In the genomic region with DNA sequence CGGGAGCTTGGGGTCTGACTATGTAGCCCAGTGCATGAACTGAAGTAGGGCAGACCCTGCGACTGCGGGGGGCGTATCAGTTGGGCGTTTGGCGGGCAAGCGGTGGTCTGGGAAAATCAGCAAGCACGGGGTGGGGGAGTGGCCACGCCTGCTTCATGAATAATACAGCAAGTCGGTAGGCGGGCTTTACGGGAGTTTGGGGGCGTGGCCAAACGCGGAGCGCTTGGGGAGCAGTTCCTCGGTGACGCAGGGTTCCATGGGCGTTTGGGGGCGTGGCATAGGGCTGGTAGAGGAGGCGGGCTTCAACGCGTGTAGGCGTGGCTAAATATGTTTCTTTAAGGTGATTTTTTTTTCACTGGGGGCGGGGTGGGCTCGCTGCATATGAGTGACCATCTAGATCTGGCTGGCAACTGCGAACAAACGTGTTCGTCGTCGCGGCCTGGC, we compare ENCODE assay signal across 8 mouse cellular contexts. TPM values are rescaled to one million over a fixed set of nuclear protein-coding genes. Genes with fewer than 3 reads are reported as not detected.
DNase-seq lines count a peak whose midpoint lies in the region; ATAC-seq lines count a peak whose summit lies in the region.

No protein-coding gene starts in this region.

- no peaks in the 10 kb centered on the region for H3K27me3 ChIP-seq in heart, embryonic 14.5 days (ENCODE audit: control insufficient read depth, insufficient read depth, low read length)
- H3K27me3 ChIP-seq in liver, embryonic 15.5 days = no peaks in the 10 kb centered on the region
- no peaks in the 10 kb centered on the region for H3K27me3 ChIP-seq in neural tube, embryonic 12.5 days (replicated peaks)

- no peaks in the 10 kb centered on the region for H3K9me3 ChIP-seq in heart, embryonic 14.5 days (ENCODE audit: control insufficient read depth, low read length)
- no peaks in the 10 kb centered on the region for H3K9me3 ChIP-seq in liver, embryonic 15.5 days (replicated peaks)
- H3K9me3 ChIP-seq in neural tube, embryonic 12.5 days = no peaks in the 10 kb centered on the region

- under 1% methylated on average over 32 of the region's 32 CpGs for WGBS in heart, embryonic 14.5 days
- WGBS in liver, embryonic 15.5 days (ENCODE audit: insufficient replicate concordance) = under 1% methylated on average over 32 of the region's 32 CpGs
- under 1% methylated on average over 32 of the region's 32 CpGs for WGBS in neural tube, embryonic 12.5 days

- H3K9ac ChIP-seq in heart, embryonic 14.5 days (ENCODE audit: low read length) = peak overlapping the region; percentile 96
- peak overlapping the region; percentile 94 for H3K9ac ChIP-seq in liver, embryonic 15.5 days
- H3K9ac ChIP-seq in neural tube, embryonic 12.5 days = peak overlapping the region; percentile 45; the same call in 1 of the 2 replicates

- peak overlapping the region; percentile 97 to 100 for H3K27ac ChIP-seq in heart, embryonic 14.5 days (replicated peaks in 1 of 2; ENCODE audit: control insufficient read depth in 1 of 2, insufficient read depth in 1 of 2, low read depth in 2 of 2, low read length in 2 of 2)
- H3K27ac ChIP-seq in liver, embryonic 15.5 days (replicated peaks) = peak overlapping the region; percentile 100
- H3K27ac ChIP-seq in neural tube, embryonic 12.5 days = peak overlapping the region; percentile 81

- peak; percentile 71 for ATAC-seq in CD4-positive, CD25-positive, alpha-beta regulatory T cell, adult 4 months
- ATAC-seq in heart, embryonic 14.5 days (ENCODE audit: insufficient number of reproducible peaks, insufficient read depth, low FRiP score, low read depth) = peak; percentile 74
- peak; percentile 56 for ATAC-seq in liver, embryonic 15.5 days (ENCODE audit: insufficient read depth)
- peak; percentile 80 for ATAC-seq in neural tube, embryonic 12.5 days (ENCODE audit: low FRiP score, low read depth)

- H3K4me3 ChIP-seq in heart, embryonic 14.5 days (ENCODE audit: control insufficient read depth in 1 of 2, insufficient read depth in 1 of 2, low read depth in 1 of 2, low read length in 2 of 2) = peak overlapping the region; percentile 83
- peak overlapping the region; percentile 94 for H3K4me3 ChIP-seq in liver, embryonic 15.5 days (replicated peaks)
- H3K4me3 ChIP-seq in neural tube, embryonic 12.5 days = peak overlapping the region; percentile 73

- peaks cover 15 to 30% of the 10 kb centered on the region in 2 experiments for H3K4me1 ChIP-seq in heart, embryonic 14.5 days (ENCODE audit: control insufficient read depth in 2 of 2, insufficient read depth in 2 of 2, low read length in 2 of 2)
- peaks cover 55% of the 10 kb centered on the region for H3K4me1 ChIP-seq in liver, embryonic 15.5 days (replicated peaks)
- H3K4me1 ChIP-seq in neural tube, embryonic 12.5 days = peaks cover 26% of the 10 kb centered on the region

- peaks cover 35% of the 10 kb centered on the region for H3K36me3 ChIP-seq in heart, embryonic 14.5 days (ENCODE audit: control insufficient read depth, insufficient read depth, low read length)
- H3K36me3 ChIP-seq in liver, embryonic 15.5 days (replicated peaks) = peaks cover 41% of the 10 kb centered on the region
- H3K36me3 ChIP-seq in neural tube, embryonic 12.5 days = peaks cover 37% of the 10 kb centered on the region

- peak; percentile 99 for DNase-seq in c-Kit-negative CD71-positive TER-119-positive erythroid progenitor cells, embryonic 14.5 days (ENCODE audit: low read depth, low spot score)
- peak; percentile 97 for DNase-seq in fibroblast of lung, adult 2 months (ENCODE audit: low read depth)
- DNase-seq in kidney, postnatal 14 days = peak; percentile 100
- peak; percentile 99 for DNase-seq in telencephalon, adult 2 months (ENCODE audit: low read depth, low spot score)

- H3K4me2 ChIP-seq in heart, embryonic 14.5 days (ENCODE audit: low read length) = peak overlapping the region; percentile 98
- peak overlapping the region; percentile 99 for H3K4me2 ChIP-seq in liver, embryonic 15.5 days
- H3K4me2 ChIP-seq in neural tube, embryonic 12.5 days (replicated peaks) = peak overlapping the region; percentile 81

RNA-seq across cellular contexts. Expression of a gene that starts 0.6 kb away (rescaled TPM):
- polyA plus RNA-seq in CD4-positive, CD25-positive, alpha-beta regulatory T cell, adult 4 months (2017; shearing (Covaris generic)) = 10 to 100 TPM; 41.4 to 50.4 TPM
- polyA plus RNA-seq in heart, embryonic 14.5 days (2014; fragmentation: Nextera tagmentation; extraction: Ambion mirVana) = 13.0 and 13.2 TPM in 2 replicates
- polyA plus RNA-seq in liver, embryonic 15.5 days (2015; fragmentation: Nextera tagmentation; extraction: Ambion mirVana) = 11.8 and 14.2 TPM in 2 replicates
- polyA plus RNA-seq in neural tube, embryonic 12.5 days (2016; fragmentation: Nextera tagmentation; extraction: Ambion mirVana) = 17.8 and 19.5 TPM in 2 replicates

RNA-seq across cellular contexts. Expression of a gene that starts 10.9 kb away (rescaled TPM):
- 100 to 1,000 TPM; 146 to 173 TPM for polyA plus RNA-seq in CD4-positive, CD25-positive, alpha-beta regulatory T cell, adult 4 months (2017; shearing (Covaris generic))
- polyA plus RNA-seq in heart, embryonic 14.5 days (2014; fragmentation: Nextera tagmentation; extraction: Ambion mirVana) = 79.3 and 85.7 TPM in 2 replicates
- polyA plus RNA-seq in liver, embryonic 15.5 days (2015; fragmentation: Nextera tagmentation; extraction: Ambion mirVana) = 28.9 and 30.2 TPM in 2 replicates
- polyA plus RNA-seq in neural tube, embryonic 12.5 days (2016; fragmentation: Nextera tagmentation; extraction: Ambion mirVana) = 45.5 and 50.3 TPM in 2 replicates

RNA-seq across cellular contexts. Expression of a gene that starts 11.1 kb away (rescaled TPM):
- polyA plus RNA-seq in CD4-positive, CD25-positive, alpha-beta regulatory T cell, adult 4 months (2017; shearing (Covaris generic)) = 100 to 1,000 TPM; 117 to 159 TPM
- polyA plus RNA-seq in heart, embryonic 14.5 days (2014; fragmentation: Nextera tagmentation; extraction: Ambion mirVana) = 189 and 209 TPM in 2 replicates
- 163 and 186 TPM in 2 replicates for polyA plus RNA-seq in liver, embryonic 15.5 days (2015; fragmentation: Nextera tagmentation; extraction: Ambion mirVana)
- polyA plus RNA-seq in neural tube, embryonic 12.5 days (2016; fragmentation: Nextera tagmentation; extraction: Ambion mirVana) = 349 and 353 TPM in 2 replicates

RNA-seq across cellular contexts. Expression of a gene that starts 28.1 kb away (rescaled TPM):
- 1,000 to 10,000 TPM; 3,148 to 3,732 TPM for polyA plus RNA-seq in CD4-positive, CD25-positive, alpha-beta regulatory T cell, adult 4 months (2017; shearing (Covaris generic))
- polyA plus RNA-seq in heart, embryonic 14.5 days (2014; fragmentation: Nextera tagmentation; extraction: Ambion mirVana) = 900 and 1,040 TPM in 2 replicates
- polyA plus RNA-seq in liver, embryonic 15.5 days (2015; fragmentation: Nextera tagmentation; extraction: Ambion mirVana) = 466 and 562 TPM in 2 replicates
- polyA plus RNA-seq in neural tube, embryonic 12.5 days (2016; fragmentation: Nextera tagmentation; extraction: Ambion mirVana) = 766 and 781 TPM in 2 replicates

RNA-seq across cellular contexts. Expression of a gene that starts 32.1 kb away (rescaled TPM):
- 10 to 100 TPM; 82.2 to 83.2 TPM for polyA plus RNA-seq in CD4-positive, CD25-positive, alpha-beta regulatory T cell, adult 4 months (2017; shearing (Covaris generic))
- polyA plus RNA-seq in heart, embryonic 14.5 days (2014; fragmentation: Nextera tagmentation; extraction: Ambion mirVana) = 129 and 138 TPM in 2 replicates
- 58.0 and 60.5 TPM in 2 replicates for polyA plus RNA-seq in liver, embryonic 15.5 days (2015; fragmentation: Nextera tagmentation; extraction: Ambion mirVana)
- polyA plus RNA-seq in neural tube, embryonic 12.5 days (2016; fragmentation: Nextera tagmentation; extraction: Ambion mirVana) = 123 and 135 TPM in 2 replicates

Comparison
In these comparisons a context has a peak if more than half of its experiments do, and no peak if none do; other contexts are left out.
1. Peak in every context shown above with its lines: DNase-seq, ATAC-seq, H3K4me3 ChIP-seq and H3K27ac ChIP-seq.
2. H3K9ac ChIP-seq: peak in every context shown above with its lines; median percentile 96 in heart, embryonic 14.5 days; 94 in liver, embryonic 15.5 days; 45 in neural tube, embryonic 12.5 days.